Comparison of ENCODE assay signal across 14 mouse cellular contexts in genomic region chr9:35435565-35435964, GRCm38 (mm10). TPM values are rescaled to one million over a fixed set of nuclear protein-coding genes. Genes with fewer than 3 reads are reported as not detected.
DNase-seq lines count a peak whose midpoint lies in the region; ATAC-seq lines count a peak whose summit lies in the region.
"Had no signal": no experiment of that assay in that cellular context is flagged by ENCODE, and none has a peak within 500 bp of the region (broad histone marks: within the 10 kb centered on the region; RNA-seq: fewer than 3 reads in every experiment).

No protein-coding gene starts in this region.

- no peak for ATAC-seq in forebrain, embryonic 14.5 days
- peak; percentile 75 for ATAC-seq in hindbrain, embryonic 12.5 days (ENCODE audit: low FRiP score)
- ATAC-seq in embryonic facial prominence, embryonic 13.5 days (ENCODE audit: insufficient number of reproducible peaks, insufficient read depth, low FRiP score, low TSS enrichment, low read depth), result no peak
- no peak for ATAC-seq in megakaryocyte-erythroid progenitor cell, adult 5-6 weeks (replicated peaks; ENCODE audit: low FRiP score, low TSS enrichment, poor library complexity, severe bottlenecking)

- no peak overlapping the region for H3K4me3 ChIP-seq in forebrain, embryonic 14.5 days (ENCODE audit: low read depth, low read length)
- H3K4me3 ChIP-seq in forebrain, embryonic 10.5 days, result no peak overlapping the region
- H3K4me3 ChIP-seq in hindbrain, embryonic 12.5 days, result no peak overlapping the region
- H3K4me3 ChIP-seq in hindbrain, embryonic 10.5 days, result no peak overlapping the region
- no peak overlapping the region for H3K4me3 ChIP-seq in embryonic facial prominence, embryonic 13.5 days
- H3K4me3 ChIP-seq: neural tube, embryonic 13.5 days had no signal

- H3K4me1 ChIP-seq in forebrain, embryonic 14.5 days (ENCODE audit: control insufficient read depth, insufficient read depth, low read length), result peaks cover 50% of the 10 kb centered on the region
- peaks cover 79% of the 10 kb centered on the region for H3K4me1 ChIP-seq in forebrain, embryonic 10.5 days
- H3K4me1 ChIP-seq in hindbrain, embryonic 12.5 days, result peaks cover 37% of the 10 kb centered on the region
- H3K4me1 ChIP-seq in hindbrain, embryonic 10.5 days (replicated peaks), result peaks cover 59% of the 10 kb centered on the region
- peaks cover 52% of the 10 kb centered on the region for H3K4me1 ChIP-seq in embryonic facial prominence, embryonic 13.5 days

- H3K9me3 ChIP-seq in forebrain, embryonic 14.5 days (replicated peaks; ENCODE audit: control insufficient read depth, low read length), result no peaks in the 10 kb centered on the region
- H3K9me3 ChIP-seq in forebrain, embryonic 10.5 days, result no peaks in the 10 kb centered on the region
- no peaks in the 10 kb centered on the region for H3K9me3 ChIP-seq in hindbrain, embryonic 12.5 days (replicated peaks)
- H3K9me3 ChIP-seq in hindbrain, embryonic 10.5 days, result no peaks in the 10 kb centered on the region
- H3K9me3 ChIP-seq in embryonic facial prominence, embryonic 13.5 days, result no peaks in the 10 kb centered on the region
- H3K9me3 ChIP-seq: neural tube, embryonic 13.5 days had no signal

- WGBS in forebrain, embryonic 14.5 days, result 33% methylated on average over 9 of the region's 9 CpGs
- 53% methylated on average over 9 of the region's 9 CpGs for WGBS in forebrain, embryonic 10.5 days
- 20% methylated on average over 9 of the region's 9 CpGs for WGBS in hindbrain, embryonic 12.5 days
- WGBS in hindbrain, embryonic 10.5 days, result 26% methylated on average over 9 of the region's 9 CpGs
- WGBS in embryonic facial prominence, embryonic 13.5 days, result 18% methylated on average over 9 of the region's 9 CpGs

- H3K9ac ChIP-seq in forebrain, embryonic 14.5 days (ENCODE audit: low read length), result no peak overlapping the region
- no peak overlapping the region for H3K9ac ChIP-seq in hindbrain, embryonic 12.5 days
- H3K9ac ChIP-seq in embryonic facial prominence, embryonic 13.5 days, result no peak overlapping the region
- H3K9ac ChIP-seq: neural tube, embryonic 13.5 days had no signal

- no peaks in the 10 kb centered on the region for H3K27me3 ChIP-seq in forebrain, embryonic 14.5 days (replicated peaks; ENCODE audit: control insufficient read depth, insufficient read depth, low read length)
- H3K27me3 ChIP-seq in forebrain, embryonic 10.5 days (ENCODE audit: poor library complexity, severe bottlenecking), result peaks cover 49% of the 10 kb centered on the region
- no peaks in the 10 kb centered on the region for H3K27me3 ChIP-seq in hindbrain, embryonic 12.5 days
- H3K27me3 ChIP-seq in hindbrain, embryonic 10.5 days (ENCODE audit: insufficient read depth, poor library complexity, severe bottlenecking), result peaks cover 42% of the 10 kb centered on the region
- no peaks in the 10 kb centered on the region for H3K27me3 ChIP-seq in embryonic facial prominence, embryonic 13.5 days
- H3K27me3 ChIP-seq: neural tube, embryonic 13.5 days had no signal

- no peak overlapping the region for H3K27ac ChIP-seq in forebrain, embryonic 14.5 days (ENCODE audit: low read depth, low read length)
- H3K27ac ChIP-seq in forebrain, embryonic 10.5 days, result no peak overlapping the region
- H3K27ac ChIP-seq in hindbrain, embryonic 12.5 days, result peak overlapping the region; percentile 57
- no peak overlapping the region for H3K27ac ChIP-seq in hindbrain, embryonic 10.5 days
- H3K27ac ChIP-seq in embryonic facial prominence, embryonic 13.5 days, result no peak overlapping the region
- H3K27ac ChIP-seq: neural tube, embryonic 13.5 days had no signal

- H3K36me3 ChIP-seq in forebrain, embryonic 14.5 days (ENCODE audit: control insufficient read depth, insufficient read depth, low read length), result no peaks in the 10 kb centered on the region
- peaks cover 22% of the 10 kb centered on the region for H3K36me3 ChIP-seq in forebrain, embryonic 10.5 days (replicated peaks)
- H3K36me3 ChIP-seq in hindbrain, embryonic 12.5 days, result no peaks in the 10 kb centered on the region
- H3K36me3 ChIP-seq in hindbrain, embryonic 10.5 days, result 0 out of 2 replicates have a peak, but pooled peaks cover 4% of the 10 kb centered on the region
- H3K36me3 ChIP-seq in embryonic facial prominence, embryonic 13.5 days, result peaks cover 12% of the 10 kb centered on the region; the same call in 1 of the 2 replicates
- H3K36me3 ChIP-seq: neural tube, embryonic 13.5 days had no signal

- no peak for DNase-seq in forebrain, embryonic 14.5 days (ENCODE audit: low spot score)
- no peak for DNase-seq in forebrain, embryonic 10.5 days (ENCODE audit: extremely low spot score, low spot score)
- no peak for DNase-seq in hindbrain, embryonic 10.5 days (ENCODE audit: low spot score)
- peak; percentile 51 for DNase-seq in MN1 (ENCODE audit: low spot score)
- DNase-seq in cerebellum, adult 11-12 months, result no peak
- DNase-seq: adrenal gland, postnatal 14 days; gastrocnemius, postnatal 25 days; kidney, adult 2 months; lung, postnatal 36 days; midbrain, embryonic 14.5 days had no signal

- H3K4me2 ChIP-seq in forebrain, embryonic 14.5 days (ENCODE audit: low read length), result peak overlapping the region; percentile 15
- H3K4me2 ChIP-seq in hindbrain, embryonic 12.5 days (replicated peaks), result no peak overlapping the region
- 0 out of 2 replicates have a peak overlapping the region, but pooled peaks have one; percentile 3 for H3K4me2 ChIP-seq in embryonic facial prominence, embryonic 13.5 days
- H3K4me2 ChIP-seq: neural tube, embryonic 13.5 days had no signal

RNA-seq across cellular contexts. Expression of gene Cdon, which starts 14.6 kb away (rescaled TPM):
- 10.5 and 11.0 TPM in 2 replicates for polyA plus RNA-seq in forebrain, embryonic 14.5 days (2014; fragmentation: Nextera tagmentation; extraction: Ambion mirVana)
- 13.4 and 16.2 TPM in 2 replicates for polyA plus RNA-seq in forebrain, embryonic 10.5 days (2016; fragmentation: Nextera tagmentation; extraction: Ambion mirVana)
- polyA plus RNA-seq in hindbrain, embryonic 12.5 days (2016; fragmentation: Nextera tagmentation; extraction: Ambion mirVana), result 15.8 and 21.5 TPM in 2 replicates
- 11.7 and 15.4 TPM in 2 replicates for polyA plus RNA-seq in hindbrain, embryonic 10.5 days (2016; fragmentation: Nextera tagmentation; extraction: Ambion mirVana)
- polyA plus RNA-seq in embryonic facial prominence, embryonic 13.5 days (2015; fragmentation: Nextera tagmentation; extraction: Ambion mirVana), result 20.7 and 21.4 TPM in 2 replicates
- total RNA-seq in megakaryocyte-erythroid progenitor cell, adult 5-6 weeks (2014; fragmentation: Nextera tagmentation), result 1.8 TPM in 1 of 2 replicates, not detected in the other
- total RNA-seq in megakaryocyte-erythroid progenitor cell, adult 5-6 weeks (2017), result 3.0 and 9.2 TPM in 2 replicates
